Mouse (Mus musculus) liver, postnatal 0 days (tissue): Measurements from ENCODE around the gene Ndufaf2.

Experiments
- CTCF ChIP-seq: sonication (generic); IDR thresholded peaks from 2 replicates; pipeline ENCODE4 v1.5.1; 2016; ENCODE audit warnings: antibody characterized with exemption, low read depth
- EP300 ChIP-seq: IDR thresholded peaks from 2 replicates; pipeline ENCODE4 v1.6.1; 2016; ENCODE audit warnings: antibody characterized with exemption, low read depth, mild to moderate bottlenecking

- TF ChIP-seq EP300 (no peak), CTCF (no peak)
Measured at GRCm38 (mm10) chr13:108045646-108046045, 112.8 kb downstream of the Ndufaf2 start.
